Mouse (Mus musculus) limb, embryonic 14.5 days (tissue): ENCODE measurements at regions not wholly inside any gene's neighbourhood (a gene's known extent, or its start where the extent isn't known, plus 50 kb on each side); places are given as distances from the start of the nearest gene placed in this dataset.
A peak's percentile ranks its signal among the peaks of the same experiment; 100 is the strongest.

Experiments used
- ATAC-seq: fragments of 200-750 bp; cut with Nextera tagmentation; 2 replicates; pipeline ENCODE4 v1.8.0; 2017; ENCODE audit warnings: low read depth, moderate number of reproducible peaks, moderate TSS enrichment; ENCODE audit not compliant: low FRiP score
- DNase-seq: peaks from one replicate; pipeline ENCODE4 v3.0.0-alpha.2; 2015; ENCODE audit warnings: low spot score
- H3K27ac ChIP-seq: fragments of 300-500 bp; sonication (generic); replicated peaks from 2 replicates; pipeline ENCODE4 v1.5.1; 2014; ENCODE audit warnings: low read depth, mild to moderate bottlenecking, low read length, moderate library complexity, mixed read lengths
- H3K27me3 ChIP-seq: fragments of 300-500 bp; sonication (generic); 2 replicates; pipeline ENCODE4 v1.6.1; 2014; ENCODE audit warnings: low read length, mixed read lengths; ENCODE audit not compliant: control insufficient read depth, insufficient read depth
- H3K36me3 ChIP-seq: fragments of 300-500 bp; sonication (generic); 2 replicates; pipeline ENCODE4 v1.6.1; 2014; ENCODE audit warnings: mild to moderate bottlenecking, low read length, moderate library complexity, mixed read lengths; ENCODE audit not compliant: control insufficient read depth, insufficient read depth
- H3K4me1 ChIP-seq: fragments of 300-500 bp; sonication (generic); 2 replicates; pipeline ENCODE4 v1.6.1; 2014; ENCODE audit warnings: antibody characterized with exemption, low read length, mixed read lengths; ENCODE audit not compliant: control insufficient read depth, insufficient read depth
- H3K4me2 ChIP-seq: fragments of 300-500 bp; sonication (generic); replicated peaks from 2 replicates; pipeline ENCODE4 v1.6.1; 2014; ENCODE audit warnings: low read depth, mild to moderate bottlenecking, low read length, moderate library complexity; ENCODE audit not compliant: severe bottlenecking
- H3K4me3 ChIP-seq: fragments of 300-500 bp; sonication (generic); replicated peaks from 2 replicates; pipeline ENCODE4 v1.5.1; 2014; ENCODE audit warnings: low read length
- H3K9ac ChIP-seq: fragments of 300-500 bp; sonication (generic); 2 replicates; pipeline ENCODE4 v1.6.1; 2014; ENCODE audit warnings: mild to moderate bottlenecking, low read depth, low read length, moderate library complexity; ENCODE audit not compliant: severe bottlenecking
- H3K9me3 ChIP-seq: fragments of 300-500 bp; sonication (generic); 2 replicates; pipeline ENCODE4 v1.6.1; 2016; ENCODE audit warnings: low read length; ENCODE audit not compliant: control insufficient read depth
- POLR2A ChIP-seq: fragments of 200-500 bp; IDR thresholded peaks from 2 replicates; pipeline ENCODE4 v1.8.0; 2012; ENCODE audit warnings: inconsistent platforms, mild to moderate bottlenecking, moderate library complexity, borderline replicate concordance; ENCODE audit not compliant: insufficient read depth, insufficient read length; ENCODE audit errors: extremely low read depth
- WGBS: fragments of 180-500 bp; shearing (Covaris S2); extraction: QIAGEN DNeasy Blood & Tissue Kit; methylation state at CpG from one replicate; pipeline ENCODE4 v1.1.7; 2014; 5-methylcytosine and 5-hydroxymethylcytosine counted together

DNA sequence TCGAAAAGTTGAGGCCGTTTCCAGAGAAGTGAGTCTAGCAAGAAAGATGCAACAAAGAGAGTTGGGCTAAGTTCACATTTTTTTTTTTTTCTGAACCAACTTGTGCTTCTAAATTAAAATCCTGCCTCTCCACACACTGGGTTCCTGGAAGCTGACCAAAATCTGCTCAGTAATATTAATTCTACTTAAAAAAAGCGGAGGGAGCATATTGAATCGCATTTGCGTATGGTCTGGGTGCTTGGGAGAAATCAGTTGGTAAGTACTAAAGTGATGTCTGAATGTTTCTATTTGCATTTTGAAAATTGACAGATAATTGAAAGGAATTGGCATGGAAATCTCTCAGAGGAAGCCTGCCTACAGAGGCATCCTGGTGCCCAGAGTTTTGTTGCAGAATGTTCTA is 676.0 kb downstream of the Vrk1 start:
- Histone ChIP-seq H3K4me3 (no peak overlapping the region), H3K9me3 (no peaks in the 10 kb centered on the region), H3K27ac (no peak overlapping the region), H3K4me1 (peaks cover 11% of the 10 kb centered on the region; the same call in 1 of the 2 replicates), H3K27me3 (no peaks in the 10 kb centered on the region), H3K4me2 (no peak overlapping the region), H3K9ac (no peak overlapping the region), H3K36me3 (no peaks in the 10 kb centered on the region)
- ATAC-seq (no peak), DNase-seq (no peak)
- TF ChIP-seq POLR2A: no peak
- 70% methylated on average over 5 of the region's 5 CpGs for WGBS

DNA sequence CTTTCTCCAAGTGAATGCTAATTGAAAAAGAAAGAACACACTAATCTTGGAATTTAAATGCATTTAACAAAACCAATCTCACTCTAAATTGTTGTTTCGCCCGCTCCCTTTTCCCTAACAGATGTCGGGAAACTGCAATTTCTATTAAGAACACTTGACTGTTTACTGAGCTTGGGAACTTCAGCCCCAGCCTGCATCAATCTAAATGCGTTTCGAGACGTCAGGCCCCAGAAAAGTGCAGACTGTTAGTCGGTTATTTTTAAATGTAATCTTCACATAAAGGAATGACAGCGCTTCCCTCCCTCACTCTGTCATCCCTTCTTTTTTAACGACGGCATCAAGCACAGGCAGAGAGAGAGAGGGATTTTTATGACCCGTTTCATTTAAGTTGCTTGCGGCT is 677.7 kb downstream of the Vrk1 start:
- Histone ChIP-seq H3K4me3 (no peak overlapping the region), H3K9ac (no peak overlapping the region), H3K4me1 (peaks cover 11% of the 10 kb centered on the region; the same call in 1 of the 2 replicates), H3K4me2 (peak overlapping the region; percentile 16), H3K27me3 (no peaks in the 10 kb centered on the region), H3K27ac (no peak overlapping the region), H3K9me3 (no peaks in the 10 kb centered on the region), H3K36me3 (no peaks in the 10 kb centered on the region)
- no peak for ATAC-seq
- DNase-seq: no peak
- 7% methylated on average over 12 of the region's 12 CpGs for WGBS
- no peak for TF ChIP-seq POLR2A

DNA sequence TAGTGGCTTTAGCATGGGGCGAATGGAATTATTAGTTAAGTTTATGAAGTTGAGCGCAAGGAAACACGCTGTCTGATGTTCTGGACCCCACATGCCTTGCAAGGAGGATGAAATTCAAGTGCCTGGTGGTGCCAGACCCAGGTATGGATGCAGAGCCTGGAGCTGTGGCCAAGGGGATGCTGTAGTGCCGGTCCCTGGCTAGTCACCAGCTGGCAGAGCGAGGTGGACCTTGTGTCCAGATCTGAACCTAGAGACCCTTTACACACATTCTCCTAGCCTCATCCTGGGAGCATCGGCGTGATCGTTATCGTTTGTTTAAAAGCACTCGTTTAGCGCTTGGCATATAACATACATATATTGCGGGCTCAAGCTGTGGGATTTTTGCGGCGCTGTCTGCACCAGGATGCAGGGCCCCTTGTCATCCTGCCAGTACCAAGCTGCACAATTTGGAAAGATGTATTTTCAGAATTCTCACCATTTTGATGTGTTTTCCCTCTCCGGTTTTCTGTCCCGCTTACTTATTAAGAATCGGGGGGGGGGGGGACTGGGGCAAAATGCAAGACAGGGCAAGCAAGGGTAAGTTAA is 678.2 kb downstream of the Vrk1 start:
- Histone ChIP-seq H3K27ac (no peak overlapping the region), H3K9me3 (no peaks in the 10 kb centered on the region), H3K27me3 (no peaks in the 10 kb centered on the region), H3K4me1 (peaks cover 11% of the 10 kb centered on the region; the same call in 1 of the 2 replicates), H3K4me2 (peak overlapping the region; percentile 16), H3K4me3 (no peak overlapping the region), H3K9ac (no peak overlapping the region), H3K36me3 (no peaks in the 10 kb centered on the region)
- TF ChIP-seq POLR2A: no peak
- 40% methylated on average over 17 of the region's 17 CpGs for WGBS
- no peak for ATAC-seq
- DNase-seq: no peak

DNA sequence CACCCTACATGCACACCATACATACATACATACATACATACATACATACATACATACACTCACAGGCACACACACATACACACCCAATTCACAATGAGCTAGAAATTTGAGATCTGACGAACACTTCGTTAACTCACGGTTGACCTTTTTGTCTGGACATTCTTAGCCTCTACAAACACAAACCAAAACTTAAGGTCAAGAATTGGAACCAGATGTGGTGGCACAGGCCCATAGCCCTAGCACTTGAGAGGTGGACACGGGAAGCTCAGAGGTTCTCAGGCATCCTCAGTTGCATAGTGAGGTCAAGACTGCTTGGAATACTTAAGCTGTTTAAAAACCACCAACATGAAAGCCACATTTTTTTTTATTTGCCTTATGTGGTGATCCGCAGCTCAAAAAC is 692.9 kb downstream of the Vrk1 start:
- DNase-seq (no peak), ATAC-seq (no peak)
- H3K4me1 ChIP-seq: no peaks in the 10 kb centered on the region
- H3K27me3 ChIP-seq: no peaks in the 10 kb centered on the region
- 55% methylated on average over 5 of the region's 5 CpGs for WGBS
- no peak overlapping the region for H3K27ac ChIP-seq
- no peaks in the 10 kb centered on the region for H3K36me3 ChIP-seq
- H3K9me3 ChIP-seq: no peaks in the 10 kb centered on the region
- no peak overlapping the region for H3K9ac ChIP-seq
- no peak for TF ChIP-seq POLR2A
- no peak overlapping the region for H3K4me2 ChIP-seq
- no peak overlapping the region for H3K4me3 ChIP-seq

DNA sequence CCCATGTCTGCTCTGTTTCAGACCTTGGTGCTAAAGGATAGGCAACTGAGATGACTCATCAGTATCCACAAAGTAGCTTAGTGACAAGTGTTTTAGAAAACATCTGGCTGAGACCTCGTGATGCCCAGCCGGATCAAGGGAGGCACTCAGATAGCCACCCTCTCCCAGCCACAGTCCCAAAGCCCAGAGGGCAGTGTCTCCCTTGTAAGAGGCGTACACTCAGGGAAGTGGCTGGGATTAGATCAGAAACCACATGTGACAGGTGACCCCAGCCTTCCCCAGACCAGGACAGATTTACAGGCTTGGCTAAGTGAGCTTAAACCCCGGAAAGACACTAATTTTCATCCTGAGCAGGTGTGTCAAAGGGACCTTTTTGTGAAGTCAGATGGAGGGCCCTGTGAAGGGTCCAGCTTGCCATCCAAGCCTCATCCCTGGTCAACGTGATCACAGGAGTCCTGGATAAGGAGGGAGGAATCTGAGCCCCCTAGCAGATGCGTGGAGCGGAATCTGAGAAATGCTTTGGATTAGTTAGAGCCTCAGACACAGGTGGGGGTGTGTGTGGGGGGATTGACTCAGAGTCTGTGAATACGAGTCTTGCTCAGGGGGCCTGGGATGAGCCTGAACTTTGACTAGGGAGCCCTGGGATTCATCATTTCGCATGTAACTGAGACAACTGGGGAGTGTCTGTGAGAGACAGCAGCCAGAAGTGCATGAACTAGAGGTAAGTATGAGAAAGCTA is 711.4 kb downstream of the Vrk1 start:
- Histone ChIP-seq H3K36me3 (no peaks in the 10 kb centered on the region), H3K4me1 (0 out of 2 replicates have a peak, but pooled peaks cover 2% of the 10 kb centered on the region), H3K9me3 (no peaks in the 10 kb centered on the region), H3K4me3 (no peak overlapping the region), H3K27ac (no peak overlapping the region), H3K27me3 (no peaks in the 10 kb centered on the region), H3K4me2 (no peak overlapping the region), H3K9ac (no peak overlapping the region)
- 38% methylated on average over 9 of the region's 9 CpGs for WGBS
- no peak for ATAC-seq
- no peak for TF ChIP-seq POLR2A
- DNase-seq: no peak
